Mouse (Mus musculus): ENCODE measurements around the gene Kcng1.

- TF ChIP-seq CTCF (IDR thresholded peaks at IDR 0.05; ENCODE audit: extremely low read depth, insufficient read depth, low read length) = no peak
- no peak for TF ChIP-seq POLR2A (IDR thresholded peaks at IDR 0.05; ENCODE audit: extremely low read depth, insufficient read depth, low read length)
These were observed 33.3 kb upstream of the Kcng1 start for GRCm38 (mm10) chr2:168314646-168315446.
